Mouse (Mus musculus): ENCODE measurements at regions not wholly inside any gene's neighbourhood (a gene's known extent, or its start where the extent isn't known, plus 50 kb on each side); places are given as distances from the start of the nearest gene placed in this dataset.

DNA sequence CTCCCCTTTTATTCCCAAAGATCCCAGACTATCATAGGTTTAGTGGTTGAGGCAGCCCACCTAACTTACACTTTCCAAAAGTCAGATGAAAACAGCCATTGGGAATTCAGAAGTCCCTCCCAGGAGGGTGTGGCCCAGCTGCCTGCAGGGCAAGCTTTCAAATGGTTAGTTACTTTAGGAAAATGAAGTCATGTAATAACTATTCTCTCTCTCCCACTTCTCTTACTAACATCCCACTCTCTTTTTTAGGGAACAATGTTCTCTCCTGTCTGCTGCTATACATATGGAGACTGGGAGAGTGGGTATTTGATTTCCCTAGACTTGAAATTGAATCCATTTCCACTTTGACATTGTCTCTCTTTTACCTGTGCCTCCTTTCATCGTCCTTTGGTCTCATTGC lies 55.0 kb downstream of the Zfp648 start:
- H3K4me3 ChIP-seq (ENCODE audit: control insufficient read depth in 1 of 2, insufficient read depth in 1 of 2, low read depth in 1 of 2, low read length in 2 of 2), result no peak overlapping the region
- WGBS, result 88% methylated on average over 1 of the region's 1 CpGs
- H3K27ac ChIP-seq (replicated peaks in 1 of 2; ENCODE audit: control insufficient read depth in 1 of 2, insufficient read depth in 1 of 2, low read depth in 2 of 2, low read length in 2 of 2), result no peak overlapping the region
- H3K4me1 ChIP-seq (ENCODE audit: control insufficient read depth in 2 of 2, insufficient read depth in 2 of 2, low read length in 2 of 2), result no peaks in the 10 kb centered on the region
- no peaks in the 10 kb centered on the region for H3K9me3 ChIP-seq (ENCODE audit: control insufficient read depth, low read length)
- ATAC-seq (ENCODE audit: insufficient number of reproducible peaks, insufficient read depth, low FRiP score, low read depth), result no peak
- no peaks in the 10 kb centered on the region for H3K27me3 ChIP-seq (ENCODE audit: control insufficient read depth, insufficient read depth, low read length)
- no peaks in the 10 kb centered on the region for H3K36me3 ChIP-seq (ENCODE audit: control insufficient read depth, insufficient read depth, low read length)
- H3K9ac ChIP-seq (ENCODE audit: low read length), result no peak overlapping the region
- no peak overlapping the region for H3K4me2 ChIP-seq (ENCODE audit: low read length)

DNA sequence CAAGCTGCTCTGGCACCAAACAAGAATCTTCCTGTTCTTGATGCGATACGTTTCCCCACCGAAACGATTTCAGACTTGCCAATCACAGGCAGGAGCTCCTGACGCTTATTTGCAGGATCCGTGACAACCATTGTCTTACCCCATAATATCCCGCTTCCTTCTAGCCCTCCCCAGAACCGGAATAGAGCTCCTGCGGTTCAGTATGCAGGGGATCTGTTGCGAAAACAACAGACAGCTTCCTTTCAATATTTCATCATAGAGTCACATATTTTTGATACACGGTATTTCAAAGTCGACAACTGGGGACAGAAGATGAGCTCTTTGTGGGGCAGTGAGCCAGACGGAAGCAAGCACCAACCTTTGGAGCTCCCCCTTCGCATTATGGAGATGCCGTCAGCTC lies 55.8 kb downstream of the Zfp648 start:
- 85% methylated on average over 15 of the region's 15 CpGs for WGBS
- Histone ChIP-seq H3K4me2 (ENCODE audit: low read length) (no peak overlapping the region), H3K9ac (ENCODE audit: low read length) (no peak overlapping the region), H3K4me1 (ENCODE audit: control insufficient read depth in 2 of 2, insufficient read depth in 2 of 2, low read length in 2 of 2) (no peaks in the 10 kb centered on the region), H3K9me3 (ENCODE audit: control insufficient read depth, low read length) (no peaks in the 10 kb centered on the region), H3K4me3 (ENCODE audit: control insufficient read depth in 1 of 2, insufficient read depth in 1 of 2, low read depth in 1 of 2, low read length in 2 of 2) (no peak overlapping the region), H3K36me3 (ENCODE audit: control insufficient read depth, insufficient read depth, low read length) (no peaks in the 10 kb centered on the region), H3K27ac (replicated peaks in 1 of 2; ENCODE audit: control insufficient read depth in 1 of 2, insufficient read depth in 1 of 2, low read depth in 2 of 2, low read length in 2 of 2) (no peak overlapping the region), H3K27me3 (ENCODE audit: control insufficient read depth, insufficient read depth, low read length) (no peaks in the 10 kb centered on the region)
- no peak for ATAC-seq (ENCODE audit: insufficient number of reproducible peaks, insufficient read depth, low FRiP score, low read depth)

DNA sequence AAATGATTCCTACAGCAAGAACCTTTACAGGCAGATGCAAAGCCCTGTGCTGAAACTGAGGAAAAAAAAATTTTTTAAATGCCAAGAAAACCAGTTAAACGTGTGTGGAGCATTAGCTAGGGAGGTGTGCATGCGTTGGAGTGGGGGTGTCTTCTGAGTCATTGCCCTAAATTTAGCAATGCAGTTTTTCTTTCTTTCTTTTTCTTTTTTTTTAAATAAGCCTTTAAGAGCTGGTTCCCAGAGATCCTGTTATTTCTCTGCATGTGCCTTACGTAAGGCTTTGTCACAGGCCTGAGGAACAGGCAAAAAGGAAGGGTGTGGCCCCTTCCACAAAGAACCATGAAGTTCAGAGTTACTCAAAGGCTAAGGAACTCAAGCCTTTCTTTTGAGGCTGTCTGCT lies 57.5 kb downstream of the Zfp648 start:
- Histone ChIP-seq H3K27ac (replicated peaks in 1 of 2; ENCODE audit: control insufficient read depth in 1 of 2, insufficient read depth in 1 of 2, low read depth in 2 of 2, low read length in 2 of 2) (no peak overlapping the region), H3K4me1 (ENCODE audit: control insufficient read depth in 2 of 2, insufficient read depth in 2 of 2, low read length in 2 of 2) (no peaks in the 10 kb centered on the region), H3K9me3 (ENCODE audit: control insufficient read depth, low read length) (no peaks in the 10 kb centered on the region), H3K9ac (ENCODE audit: low read length) (no peak overlapping the region), H3K36me3 (ENCODE audit: control insufficient read depth, insufficient read depth, low read length) (no peaks in the 10 kb centered on the region), H3K27me3 (ENCODE audit: control insufficient read depth, insufficient read depth, low read length) (no peaks in the 10 kb centered on the region), H3K4me3 (ENCODE audit: control insufficient read depth in 1 of 2, insufficient read depth in 1 of 2, low read depth in 1 of 2, low read length in 2 of 2) (no peak overlapping the region), H3K4me2 (ENCODE audit: low read length) (no peak overlapping the region)
- ATAC-seq (ENCODE audit: insufficient number of reproducible peaks, insufficient read depth, low FRiP score, low read depth), result no peak
- WGBS, result 62% methylated on average over 3 of the region's 3 CpGs

DNA sequence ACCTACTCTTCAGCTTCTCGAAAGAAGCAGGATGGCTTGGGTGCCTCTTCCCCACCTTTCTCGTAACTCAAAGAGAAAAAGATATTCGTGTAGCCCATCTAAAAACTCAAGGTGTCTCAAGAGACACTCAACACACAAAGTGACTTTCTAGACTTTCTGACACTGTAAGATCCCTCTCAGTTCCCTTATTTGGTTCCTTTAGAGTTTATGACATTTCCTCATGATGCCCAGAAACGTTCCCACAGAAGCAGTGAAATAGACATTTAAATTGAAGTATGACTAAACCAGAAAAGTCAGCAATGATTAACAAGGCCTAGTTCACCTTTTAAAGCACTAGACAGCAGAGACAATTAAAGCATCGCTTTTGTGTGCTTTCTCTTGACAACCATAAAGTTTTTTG lies 59.4 kb downstream of the Zfp648 start:
- Histone ChIP-seq H3K4me1 (ENCODE audit: control insufficient read depth in 2 of 2, insufficient read depth in 2 of 2, low read length in 2 of 2) (no peaks in the 10 kb centered on the region), H3K9ac (ENCODE audit: low read length) (no peak overlapping the region), H3K4me3 (ENCODE audit: control insufficient read depth in 1 of 2, insufficient read depth in 1 of 2, low read depth in 1 of 2, low read length in 2 of 2) (no peak overlapping the region), H3K9me3 (ENCODE audit: control insufficient read depth, low read length) (no peaks in the 10 kb centered on the region), H3K27me3 (ENCODE audit: control insufficient read depth, insufficient read depth, low read length) (no peaks in the 10 kb centered on the region), H3K27ac (replicated peaks in 1 of 2; ENCODE audit: control insufficient read depth in 1 of 2, insufficient read depth in 1 of 2, low read depth in 2 of 2, low read length in 2 of 2) (no peak overlapping the region), H3K4me2 (ENCODE audit: low read length) (no peak overlapping the region), H3K36me3 (ENCODE audit: control insufficient read depth, insufficient read depth, low read length) (no peaks in the 10 kb centered on the region)
- no peak for ATAC-seq (ENCODE audit: insufficient number of reproducible peaks, insufficient read depth, low FRiP score, low read depth)
- 79% methylated on average over 5 of the region's 5 CpGs for whole genome bisulfite sequencing

DNA sequence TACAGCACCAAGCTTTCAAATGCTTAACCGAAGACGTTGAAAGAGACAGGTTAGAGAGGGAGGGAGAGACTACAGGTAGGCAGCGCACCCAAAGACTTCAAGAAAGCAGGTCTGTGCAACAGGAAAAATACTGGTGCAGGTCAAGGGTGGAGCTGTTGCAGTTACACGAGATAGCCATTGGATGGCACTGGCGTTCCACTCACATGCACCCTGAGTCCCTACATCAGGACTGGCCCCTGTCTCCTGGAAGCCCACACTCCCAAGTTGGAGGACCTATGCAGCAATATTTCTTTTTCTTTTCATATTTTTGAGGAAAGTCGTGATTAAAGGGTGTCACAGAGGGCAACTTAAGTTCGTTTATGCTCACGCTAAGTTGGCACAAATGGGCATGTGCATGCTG lies 80.5 kb downstream of the Zfp648 start:
- Histone ChIP-seq H3K9ac (ENCODE audit: low read length) (no peak overlapping the region), H3K4me3 (ENCODE audit: control insufficient read depth in 1 of 2, insufficient read depth in 1 of 2, low read depth in 1 of 2, low read length in 2 of 2) (no peak overlapping the region), H3K27ac (replicated peaks in 1 of 2; ENCODE audit: control insufficient read depth in 1 of 2, insufficient read depth in 1 of 2, low read depth in 2 of 2, low read length in 2 of 2) (no peak overlapping the region), H3K9me3 (ENCODE audit: control insufficient read depth, low read length) (no peaks in the 10 kb centered on the region), H3K4me1 (ENCODE audit: control insufficient read depth in 2 of 2, insufficient read depth in 2 of 2, low read length in 2 of 2) (0 out of 4 replicates have a peak, but pooled peaks cover 0 to 2% of the 10 kb centered on the region in 2 experiments), H3K27me3 (ENCODE audit: control insufficient read depth, insufficient read depth, low read length) (no peaks in the 10 kb centered on the region), H3K36me3 (ENCODE audit: control insufficient read depth, insufficient read depth, low read length) (no peaks in the 10 kb centered on the region), H3K4me2 (ENCODE audit: low read length) (no peak overlapping the region)
- WGBS, result 17% methylated on average over 8 of the region's 8 CpGs
- ATAC-seq (ENCODE audit: insufficient number of reproducible peaks, insufficient read depth, low FRiP score, low read depth), result no peak

DNA sequence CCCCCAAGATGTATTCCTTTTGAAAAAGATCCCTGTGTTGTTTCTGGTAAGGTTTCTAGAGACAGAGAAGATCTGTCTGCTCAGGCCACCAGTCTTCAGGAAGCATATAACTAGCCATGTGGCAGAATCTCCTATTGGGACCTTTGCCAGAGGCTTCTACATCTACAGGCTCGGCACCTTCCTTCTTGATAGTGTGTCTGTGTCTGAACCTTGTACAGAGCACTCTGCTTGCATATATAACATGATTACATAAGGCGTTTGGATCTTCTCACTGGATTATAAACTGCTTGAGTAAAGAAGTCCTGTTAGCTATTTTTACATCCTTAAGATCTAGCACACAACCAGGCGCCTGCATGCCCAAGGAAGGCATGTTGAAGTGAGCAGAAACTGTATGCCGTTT lies 85.1 kb downstream of the Zfp648 start:
- Histone ChIP-seq H3K9ac (ENCODE audit: low read length) (no peak overlapping the region), H3K27ac (replicated peaks in 1 of 2; ENCODE audit: control insufficient read depth in 1 of 2, insufficient read depth in 1 of 2, low read depth in 2 of 2, low read length in 2 of 2) (no peak overlapping the region), H3K27me3 (ENCODE audit: control insufficient read depth, insufficient read depth, low read length) (no peaks in the 10 kb centered on the region), H3K9me3 (ENCODE audit: control insufficient read depth, low read length) (no peaks in the 10 kb centered on the region), H3K4me1 (ENCODE audit: control insufficient read depth in 2 of 2, insufficient read depth in 2 of 2, low read length in 2 of 2) (0 out of 4 replicates have a peak, but pooled peaks cover 0 to 2% of the 10 kb centered on the region in 2 experiments), H3K36me3 (ENCODE audit: control insufficient read depth, insufficient read depth, low read length) (no peaks in the 10 kb centered on the region), H3K4me3 (ENCODE audit: control insufficient read depth in 1 of 2, insufficient read depth in 1 of 2, low read depth in 1 of 2, low read length in 2 of 2) (no peak overlapping the region), H3K4me2 (ENCODE audit: low read length) (no peak overlapping the region)
- no peak for ATAC-seq (ENCODE audit: insufficient number of reproducible peaks, insufficient read depth, low FRiP score, low read depth)
- WGBS, result 58% methylated on average over 4 of the region's 4 CpGs

DNA sequence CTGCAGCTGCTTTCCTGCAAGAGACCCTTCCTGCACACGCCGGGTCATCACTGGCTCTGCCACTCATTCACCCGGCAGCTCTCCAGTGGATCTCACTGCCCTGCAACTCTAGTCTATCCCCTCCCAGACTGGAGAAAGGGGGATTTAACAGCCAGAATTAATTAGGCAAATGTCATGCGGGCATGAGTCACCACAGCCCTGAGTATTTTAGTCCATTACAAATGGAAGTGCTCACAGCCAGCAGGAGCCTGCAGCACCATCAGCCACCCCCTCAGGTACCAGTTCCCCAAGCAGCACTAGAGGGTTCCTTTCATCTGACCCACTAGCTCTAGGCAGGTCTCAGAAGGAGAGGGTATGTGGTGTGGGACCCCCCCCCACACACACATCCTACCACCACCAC lies 91.7 kb downstream of the Zfp648 start:
- Histone ChIP-seq H3K9ac (ENCODE audit: low read length) (no peak overlapping the region), H3K27me3 (ENCODE audit: control insufficient read depth, insufficient read depth, low read length) (no peaks in the 10 kb centered on the region)
- 60% methylated on average over 4 of the region's 4 CpGs for WGBS

DNA sequence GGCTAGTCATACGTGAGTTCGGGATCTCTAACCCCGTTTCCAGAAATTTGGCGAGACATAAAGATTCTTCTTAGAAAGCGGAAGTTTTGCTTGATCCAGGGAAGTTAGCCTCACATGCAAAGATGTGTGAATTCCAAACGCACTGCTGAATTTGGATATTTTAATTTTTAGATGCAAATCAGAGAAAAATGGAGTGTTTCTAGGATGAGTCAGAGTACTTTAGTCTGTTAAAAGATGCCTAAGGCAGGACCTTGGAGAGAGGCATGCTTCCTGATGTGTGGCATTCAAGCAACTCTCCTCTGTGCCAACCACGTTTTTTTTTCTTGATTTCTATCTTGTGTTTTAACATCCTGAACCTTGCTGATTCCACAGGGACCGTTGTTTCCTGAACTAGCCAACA lies 95.1 kb downstream of the Zfp648 start:
- 79% methylated on average over 8 of the region's 8 CpGs for WGBS
- no peaks in the 10 kb centered on the region for H3K27me3 ChIP-seq (ENCODE audit: control insufficient read depth, insufficient read depth, low read length)
- no peaks in the 10 kb centered on the region for H3K9me3 ChIP-seq (ENCODE audit: control insufficient read depth, low read length)
- H3K4me1 ChIP-seq (ENCODE audit: control insufficient read depth in 2 of 2, insufficient read depth in 2 of 2, low read length in 2 of 2), result peaks cover 3 to 6% of the 10 kb centered on the region in 2 experiments; a peak in 3 of 4 replicates
- H3K4me2 ChIP-seq (ENCODE audit: low read length), result no peak overlapping the region
- no peak overlapping the region for H3K9ac ChIP-seq (ENCODE audit: low read length)
- no peak overlapping the region for H3K27ac ChIP-seq (replicated peaks in 1 of 2; ENCODE audit: control insufficient read depth in 1 of 2, insufficient read depth in 1 of 2, low read depth in 2 of 2, low read length in 2 of 2)
- H3K36me3 ChIP-seq (ENCODE audit: control insufficient read depth, insufficient read depth, low read length), result no peaks in the 10 kb centered on the region
- no peak overlapping the region for H3K4me3 ChIP-seq (ENCODE audit: control insufficient read depth in 1 of 2, insufficient read depth in 1 of 2, low read depth in 1 of 2, low read length in 2 of 2)
- ATAC-seq (ENCODE audit: insufficient number of reproducible peaks, insufficient read depth, low FRiP score, low read depth), result no peak

More for the DNA sequence above, 91.7 kb downstream of the Zfp648 start:
- Histone ChIP-seq H3K4me3 (ENCODE audit: control insufficient read depth in 1 of 2, insufficient read depth in 1 of 2, low read depth in 1 of 2, low read length in 2 of 2) (no peak overlapping the region), H3K27ac (replicated peaks in 1 of 2; ENCODE audit: control insufficient read depth in 1 of 2, insufficient read depth in 1 of 2, low read depth in 2 of 2, low read length in 2 of 2) (no peak overlapping the region), H3K4me1 (ENCODE audit: control insufficient read depth in 2 of 2, insufficient read depth in 2 of 2, low read length in 2 of 2) (no peaks in the 10 kb centered on the region), H3K4me2 (ENCODE audit: low read length) (no peak overlapping the region), H3K36me3 (ENCODE audit: control insufficient read depth, insufficient read depth, low read length) (no peaks in the 10 kb centered on the region), H3K9me3 (ENCODE audit: control insufficient read depth, low read length) (no peaks in the 10 kb centered on the region)
- ATAC-seq (ENCODE audit: insufficient number of reproducible peaks, insufficient read depth, low FRiP score, low read depth), result no peak

Measured in heart, embryonic 14.5 days (tissue).